Mouse (Mus musculus): ENCODE results near the gene Bicra.

DNA sequence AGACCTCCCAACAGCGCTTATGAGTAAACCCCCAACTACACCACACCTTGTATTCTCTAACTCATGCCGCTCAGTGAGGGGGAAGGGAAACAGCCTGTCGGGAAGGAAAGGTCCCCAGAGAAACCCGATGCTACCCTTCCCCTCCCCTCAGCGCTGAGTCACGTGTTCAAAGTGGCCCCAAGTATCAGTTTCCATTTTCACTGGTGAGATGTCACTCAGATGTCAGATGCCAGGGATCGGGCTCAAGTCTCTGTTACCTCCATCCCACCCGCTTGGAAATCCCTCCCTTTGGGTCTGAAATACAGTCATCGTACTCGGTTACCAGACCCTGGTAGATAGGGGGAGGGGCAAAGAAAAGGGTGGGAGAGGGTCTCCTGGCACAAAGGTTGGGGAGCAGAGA, 125.9 kb downstream of the Bicra start:
- TF ChIP-seq POLR2A (IDR thresholded peaks at IDR 0.05; ENCODE audit: borderline replicate concordance, extremely low read depth, low read depth, low read length) (no peak), CTCF (IDR thresholded peaks at IDR 0.05; ENCODE audit: insufficient read depth, low read length) (no peak)

Data from lung, adult 2 months (tissue).